Mouse (Mus musculus): ENCODE measurements around the gene Sec24b.

DNA sequence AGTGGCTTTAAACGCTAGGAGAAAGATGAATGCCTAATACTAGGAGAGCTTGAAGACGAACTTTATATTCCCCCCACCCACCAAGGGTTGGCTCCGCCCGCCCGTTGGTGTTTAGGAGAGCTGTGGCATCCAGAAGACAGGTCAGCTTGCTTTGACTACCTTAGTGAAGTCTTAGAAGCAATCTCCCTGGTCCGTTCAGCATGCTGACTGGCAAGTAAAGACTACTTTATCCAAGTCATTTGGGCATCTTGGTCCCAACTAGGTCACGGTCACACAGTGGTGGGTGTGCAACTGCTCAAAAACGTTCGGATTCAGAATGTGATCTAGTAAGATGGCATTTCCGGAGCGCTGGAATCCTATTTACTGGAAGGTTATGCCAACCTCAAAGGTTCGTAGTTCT is at the start of gene Sec24b:
- TF ChIP-seq CTCF (IDR thresholded peaks at IDR 0.05; ENCODE audit: low read depth) (no peak), EP300 (IDR thresholded peaks at IDR 0.05; ENCODE audit: low read depth) (no peak)
